In the genomic region with DNA sequence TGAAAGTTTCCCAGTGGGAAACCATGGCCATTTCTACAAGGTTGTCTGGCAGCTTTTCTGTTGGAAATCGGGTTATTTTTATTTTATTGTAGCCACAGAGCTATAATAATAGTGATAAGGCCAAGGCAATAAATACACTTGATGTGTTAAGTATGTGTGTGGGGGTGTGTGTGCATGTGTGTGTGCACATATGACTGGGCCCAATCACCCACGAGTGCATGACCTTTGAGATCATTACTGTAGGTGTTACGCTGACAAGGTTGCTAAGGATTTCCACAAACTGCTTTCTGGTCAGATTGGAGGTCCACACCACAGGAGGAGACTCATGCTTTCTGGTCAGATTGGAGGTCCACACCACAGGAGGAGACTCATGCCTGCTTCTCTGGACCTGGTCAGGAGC, we compare ENCODE assay signal across 21 mouse cellular contexts. TPM values are rescaled to one million over a fixed set of nuclear protein-coding genes. Genes with fewer than 3 reads are reported as not detected.
"Had no signal": no experiment of that assay in that cellular context is flagged by ENCODE, and none has a peak within 500 bp of the region (broad histone marks: within the 10 kb centered on the region; RNA-seq: fewer than 3 reads in every experiment).

No protein-coding gene starts in this region.

- H3K4me3 ChIP-seq: midbrain, embryonic 10.5 days; midbrain, embryonic 13.5 days; midbrain, embryonic 15.5 days; myocyte; neural tube, embryonic 13.5 days; neural tube, embryonic 15.5 days; stomach, embryonic 15.5 days had no signal

- DNase-seq: lung, adult 18-20 months; lung, embryonic 14.5 days; lung, postnatal 10 days; lung, postnatal 4 days; retina, postnatal 1 day; right cerebral cortex, adult 18-20 months; right cerebral cortex, postnatal 25 days; right cerebral cortex, postnatal 4 days; spleen, adult 18-20 months; thymus, adult 2 months; thymus, postnatal 25 days; thymus, postnatal 4 days had no signal

- H3K9ac ChIP-seq: lung, embryonic 14.5 days; midbrain, embryonic 13.5 days; midbrain, embryonic 15.5 days; neural tube, embryonic 13.5 days; neural tube, embryonic 15.5 days; stomach, embryonic 15.5 days had no signal

- H3K27ac ChIP-seq: midbrain, embryonic 10.5 days; midbrain, embryonic 13.5 days; midbrain, embryonic 15.5 days; neural tube, embryonic 13.5 days; neural tube, embryonic 15.5 days; stomach, embryonic 15.5 days; stomach, postnatal 0 days had no signal

- ATAC-seq: midbrain, embryonic 13.5 days; midbrain, embryonic 15.5 days had no signal

- H3K27me3 ChIP-seq: midbrain, embryonic 13.5 days; midbrain, embryonic 15.5 days; neural tube, embryonic 13.5 days; neural tube, embryonic 15.5 days; stomach, embryonic 15.5 days had no signal

- H3K4me1 ChIP-seq: midbrain, embryonic 15.5 days; stomach, embryonic 15.5 days had no signal

- H3K4me2 ChIP-seq: lung, embryonic 14.5 days; midbrain, embryonic 13.5 days; midbrain, embryonic 15.5 days; neural tube, embryonic 13.5 days; neural tube, embryonic 15.5 days; stomach, embryonic 15.5 days had no signal

- H3K36me3 ChIP-seq: midbrain, embryonic 10.5 days; midbrain, embryonic 13.5 days; midbrain, embryonic 15.5 days; neural tube, embryonic 13.5 days; neural tube, embryonic 15.5 days; stomach, embryonic 15.5 days had no signal

- H3K9me3 ChIP-seq: midbrain, embryonic 10.5 days; midbrain, embryonic 13.5 days; midbrain, embryonic 15.5 days; neural tube, embryonic 13.5 days; neural tube, embryonic 15.5 days; stomach, embryonic 15.5 days had no signal

RNA-seq across cellular contexts. Expression of a gene that starts 43.3 kb away (rescaled TPM):
- total RNA-seq: megakaryocyte-erythroid progenitor cell, adult 5-6 weeks had no signal
